Mouse (Mus musculus) c-Kit-positive CD71-positive TER-119-negative erythroid progenitor cells, embryonic 14.5 days (primary cell): ENCODE data around the gene Tmem176b.

Source experiments
- DNase-seq: peaks from one replicate; pipeline ENCODE4 v3.0.0-alpha.2; 2013; ENCODE audit warnings: low read depth

Tmem176b gene

GRCm38 (mm10) chr6:48787867-48788266, 53.4 kb downstream of the Tmem176b start:
- DNase-seq: no peak

GRCm38 (mm10) chr6:48785601-48786000, 55.7 kb downstream of the Tmem176b start:
- no peak for DNase-seq

GRCm38 (mm10) chr6:48785189-48785588, 56.1 kb downstream of the Tmem176b start:
- DNase-seq: no peak

- DNase-seq: no peak
These were observed 56.9 kb downstream of the Tmem176b start for GRCm38 (mm10) chr6:48784406-48784805.
